21 mouse cellular contexts compared by ENCODE assay signal in genomic region chr11:18753246-18753645, GRCm38 (mm10).
DNase-seq lines count a peak whose midpoint lies in the region; ATAC-seq and TF ChIP-seq lines count a peak whose summit lies in the region.
"Had no signal": no experiment of that assay in that cellular context is flagged by ENCODE, and none has a peak within 500 bp of the region (broad histone marks: within the 10 kb centered on the region; RNA-seq: fewer than 3 reads in every experiment).

No protein-coding gene starts in this region.

- no peak for TF ChIP-seq CTCF in cerebellum, adult 2 months (IDR thresholded peaks at IDR 0.05; ENCODE audit: borderline replicate concordance, insufficient read depth, low read depth, low read length)

- ATAC-seq in hindbrain, embryonic 13.5 days (ENCODE audit: low FRiP score), result no peak
- ATAC-seq in hindbrain, embryonic 11.5 days (ENCODE audit: low FRiP score), result no peak
- 0 out of 2 replicates have a peak, but pooled peaks have one; percentile 24 for ATAC-seq in intestine, embryonic 16.5 days
- no peak for ATAC-seq in stomach, embryonic 16.5 days (ENCODE audit: insufficient read depth, low FRiP score)
- ATAC-seq: forebrain, embryonic 13.5 days; lung, postnatal 0 days; Patski had no signal

- H3K27ac ChIP-seq in cerebellum, adult 2 months (ENCODE audit: insufficient read depth, low read length), result peak overlapping the region; percentile 77; the same call in 1 of the 2 replicates
- H3K27ac ChIP-seq in hindbrain, embryonic 13.5 days, result 0 out of 2 replicates have a peak overlapping the region, but pooled peaks have one; percentile 62
- H3K27ac ChIP-seq in hindbrain, embryonic 11.5 days (ENCODE audit: low read depth, low read length), result no peak overlapping the region
- H3K27ac ChIP-seq in intestine, embryonic 16.5 days (ENCODE audit: low read length), result no peak overlapping the region
- H3K27ac ChIP-seq in stomach, embryonic 16.5 days (ENCODE audit: low read length), result peak overlapping the region; percentile 81
- H3K27ac ChIP-seq: forebrain, embryonic 13.5 days; heart, embryonic 13.5 days; limb, embryonic 15.5 days; liver, embryonic 15.5 days; midbrain, embryonic 12.5 days had no signal

- intact Hi-C loops in heart, postnatal 14 days (cut with DNase I), result no loop called here

- peaks cover 6% of the 10 kb centered on the region; the same call in 1 of the 2 replicates for H3K4me1 ChIP-seq in cerebellum, adult 2 months (ENCODE audit: control insufficient read depth, insufficient read depth, low read length)
- peaks cover 61% of the 10 kb centered on the region for H3K4me1 ChIP-seq in hindbrain, embryonic 13.5 days (replicated peaks)
- peaks cover 15% of the 10 kb centered on the region for H3K4me1 ChIP-seq in hindbrain, embryonic 11.5 days (replicated peaks; ENCODE audit: control insufficient read depth, insufficient read depth, low read length)
- H3K4me1 ChIP-seq in intestine, embryonic 16.5 days (ENCODE audit: control insufficient read depth, insufficient read depth, low read length), result peaks cover 17% of the 10 kb centered on the region
- peaks cover 24% of the 10 kb centered on the region for H3K4me1 ChIP-seq in stomach, embryonic 16.5 days (ENCODE audit: control insufficient read depth, insufficient read depth, low read length)
- H3K4me1 ChIP-seq: limb, embryonic 15.5 days had no signal

- H3K4me2 ChIP-seq in hindbrain, embryonic 13.5 days, result no peak overlapping the region; the same call in 1 of the 2 replicates
- no peak overlapping the region for H3K4me2 ChIP-seq in hindbrain, embryonic 11.5 days (replicated peaks; ENCODE audit: low read depth, low read length)
- H3K4me2 ChIP-seq in intestine, embryonic 16.5 days (ENCODE audit: low read depth, low read length), result no peak overlapping the region
- H3K4me2 ChIP-seq in stomach, embryonic 16.5 days (ENCODE audit: low read depth, low read length), result no peak overlapping the region
- H3K4me2 ChIP-seq: forebrain, embryonic 13.5 days; limb, embryonic 15.5 days; midbrain, embryonic 12.5 days had no signal

- no peaks in the 10 kb centered on the region for H3K9me3 ChIP-seq in hindbrain, embryonic 13.5 days
- no peaks in the 10 kb centered on the region for H3K9me3 ChIP-seq in hindbrain, embryonic 11.5 days (ENCODE audit: control insufficient read depth, low read length)
- no peaks in the 10 kb centered on the region for H3K9me3 ChIP-seq in intestine, embryonic 16.5 days (ENCODE audit: control insufficient read depth, low read length)
- no peaks in the 10 kb centered on the region for H3K9me3 ChIP-seq in stomach, embryonic 16.5 days (replicated peaks; ENCODE audit: control insufficient read depth, low read length)
- H3K9me3 ChIP-seq: forebrain, embryonic 13.5 days; heart, embryonic 13.5 days; limb, embryonic 15.5 days; liver, embryonic 15.5 days; midbrain, embryonic 12.5 days had no signal

- H3K4me3 ChIP-seq in cerebellum, adult 2 months (replicated peaks; ENCODE audit: insufficient read depth, low read depth, low read length), result peak overlapping the region; percentile 63
- H3K4me3 ChIP-seq in hindbrain, embryonic 13.5 days, result no peak overlapping the region
- no peak overlapping the region for H3K4me3 ChIP-seq in hindbrain, embryonic 11.5 days (ENCODE audit: low read depth, low read length)
- no peak overlapping the region for H3K4me3 ChIP-seq in intestine, embryonic 16.5 days (ENCODE audit: low read length)
- H3K4me3 ChIP-seq in stomach, embryonic 16.5 days (replicated peaks; ENCODE audit: low read length), result no peak overlapping the region
- H3K4me3 ChIP-seq: forebrain, embryonic 13.5 days; heart, embryonic 13.5 days; limb, embryonic 15.5 days; liver, embryonic 15.5 days; midbrain, embryonic 12.5 days had no signal

- no peak overlapping the region for H3K9ac ChIP-seq in hindbrain, embryonic 13.5 days
- no peak overlapping the region for H3K9ac ChIP-seq in hindbrain, embryonic 11.5 days (ENCODE audit: low read depth, low read length)
- no peak overlapping the region for H3K9ac ChIP-seq in intestine, embryonic 16.5 days (ENCODE audit: low read depth, low read length)
- H3K9ac ChIP-seq in stomach, embryonic 16.5 days (ENCODE audit: low read length), result no peak overlapping the region
- H3K9ac ChIP-seq: forebrain, embryonic 13.5 days; limb, embryonic 15.5 days; liver, embryonic 15.5 days; midbrain, embryonic 12.5 days had no signal

- no peaks in the 10 kb centered on the region for H3K36me3 ChIP-seq in hindbrain, embryonic 13.5 days
- H3K36me3 ChIP-seq in hindbrain, embryonic 11.5 days (ENCODE audit: control insufficient read depth, insufficient read depth, low read length), result no peaks in the 10 kb centered on the region
- H3K36me3 ChIP-seq in intestine, embryonic 16.5 days (ENCODE audit: control insufficient read depth, insufficient read depth, low read length), result no peaks in the 10 kb centered on the region
- no peaks in the 10 kb centered on the region for H3K36me3 ChIP-seq in stomach, embryonic 16.5 days (ENCODE audit: control insufficient read depth, insufficient read depth, low read length)
- H3K36me3 ChIP-seq: heart, embryonic 13.5 days; limb, embryonic 15.5 days; liver, embryonic 15.5 days; midbrain, embryonic 12.5 days had no signal

- 36% methylated on average over 1 of the region's 1 CpGs for WGBS in cerebellum, adult 2 months
- whole genome bisulfite sequencing in hindbrain, embryonic 13.5 days, result 62% methylated on average over 1 of the region's 1 CpGs
- 72% methylated on average over 1 of the region's 1 CpGs for WGBS in hindbrain, embryonic 11.5 days
- WGBS in intestine, embryonic 16.5 days, result 37% methylated on average over 1 of the region's 1 CpGs
- 18% methylated on average over 1 of the region's 1 CpGs for WGBS in stomach, embryonic 16.5 days

- H3K27me3 ChIP-seq in cerebellum, adult 2 months (ENCODE audit: control insufficient read depth, insufficient read depth, low read length), result no peaks in the 10 kb centered on the region
- H3K27me3 ChIP-seq in hindbrain, embryonic 13.5 days, result no peaks in the 10 kb centered on the region
- no peaks in the 10 kb centered on the region for H3K27me3 ChIP-seq in hindbrain, embryonic 11.5 days (ENCODE audit: control insufficient read depth, insufficient read depth, low read length)
- H3K27me3 ChIP-seq in intestine, embryonic 16.5 days (replicated peaks; ENCODE audit: control insufficient read depth, insufficient read depth, low read length), result no peaks in the 10 kb centered on the region
- no peaks in the 10 kb centered on the region for H3K27me3 ChIP-seq in stomach, embryonic 16.5 days (ENCODE audit: control insufficient read depth, insufficient read depth, low read length)
- H3K27me3 ChIP-seq: heart, embryonic 13.5 days; liver, embryonic 15.5 days had no signal

- TF ChIP-seq POLR2A in cerebellum, adult 2 months (IDR thresholded peaks at IDR 0.05; ENCODE audit: borderline replicate concordance, insufficient read depth, low read length), result no peak

- peak in 1 of 2 experiments; percentile 40 for DNase-seq in cerebellum, adult 2 months
- DNase-seq in cerebellum, postnatal 4 days (ENCODE audit: low spot score in 2 of 2), result no peak
- no peak for DNase-seq in hindbrain, embryonic 11.5 days (ENCODE audit: low spot score)
- no peak for DNase-seq in heart, postnatal 14 days
- no peak for DNase-seq in adrenal gland, postnatal 10 days
- DNase-seq: gastrocnemius, postnatal 10 days; heart, postnatal 36 days; kidney, adult 8-10 months; kidney, postnatal 36 days; right cerebral cortex, postnatal 25 days; thymus, postnatal 14 days had no signal

Comparison
In these comparisons a context has a peak if more than half of its experiments do, and no peak if none do; other contexts are left out.
1. H3K27ac ChIP-seq: peak in cerebellum, adult 2 months (single experiment), hindbrain, embryonic 13.5 days (single experiment) and stomach, embryonic 16.5 days (single experiment); none in hindbrain, embryonic 11.5 days (single experiment) and intestine, embryonic 16.5 days (single experiment).